Mouse (Mus musculus) thymus, adult 2 months (tissue): ENCODE data around the gene Wfdc17. TPM values are rescaled to one million over a fixed set of nuclear protein-coding genes. Genes with fewer than 3 reads are reported as not detected.

ENCODE experiments used
- DNase-seq: peaks from one replicate; pipeline ENCODE4 v3.0.0; 2021
- H3K27ac ChIP-seq: fragments of 200-500 bp; 2 replicates; pipeline ENCODE4 v1.5.1; 2012; ENCODE audit warnings: low read length, control low read depth; ENCODE audit not compliant: control insufficient read depth, insufficient read depth
- H3K27me3 ChIP-seq: fragments of 200-500 bp; 2 replicates; pipeline ENCODE4 v1.6.1; 2012; ENCODE audit warnings: mild to moderate bottlenecking, low read length, moderate library complexity, mixed read lengths; ENCODE audit not compliant: control insufficient read depth, insufficient read depth
- H3K36me3 ChIP-seq: fragments of 200-500 bp; 2 replicates; pipeline ENCODE4 v1.6.1; 2012; ENCODE audit warnings: mild to moderate bottlenecking, low read length, moderate library complexity; ENCODE audit not compliant: control insufficient read depth, insufficient read depth
- H3K4me1 ChIP-seq: fragments of 200-500 bp; replicated peaks from 2 replicates; pipeline ENCODE4 v1.6.1; 2012; ENCODE audit warnings: low read length; ENCODE audit not compliant: control insufficient read depth, insufficient read depth
- H3K4me3 ChIP-seq: fragments of 200-500 bp; 2 replicates; pipeline ENCODE4 v1.5.1; 2012; ENCODE audit warnings: mild to moderate bottlenecking, low read length, control low read depth, moderate library complexity; ENCODE audit not compliant: control insufficient read depth, insufficient read depth
- CTCF ChIP-seq: fragments of 200-500 bp; IDR thresholded peaks from 2 replicates; pipeline ENCODE4 v1.5.1; 2012; ENCODE audit warnings: mild to moderate bottlenecking, control low read depth, low read length, moderate library complexity, borderline replicate concordance; ENCODE audit not compliant: control insufficient read depth, poor library complexity, insufficient read depth; ENCODE audit errors: extremely low read depth
- POLR2A ChIP-seq: fragments of 200-500 bp; IDR thresholded peaks from 2 replicates; pipeline ENCODE4 v1.6.1; 2012; ENCODE audit warnings: mild to moderate bottlenecking, low read length, control low read depth, moderate library complexity; ENCODE audit not compliant: control insufficient read depth, poor library complexity, insufficient read depth; ENCODE audit errors: extremely low read depth
- WGBS: fragments of 180-500 bp; shearing (Covaris S2); methylation state at CpG from one replicate; pipeline ENCODE4 v1.1.7; 2018; 5-methylcytosine and 5-hydroxymethylcytosine counted together
- polyA plus RNA-seq: library from polyadenylated mRNA; depleted of rRNA; stranded (reverse); fragments of >200 nt; gene quantifications from 2 replicates; pipeline ENCODE4 v1.2.3, GENCODE M21; 2012

The Wfdc17 gene
- polyA plus RNA-seq, 1 experiment: 44.4 TPM

DNA sequence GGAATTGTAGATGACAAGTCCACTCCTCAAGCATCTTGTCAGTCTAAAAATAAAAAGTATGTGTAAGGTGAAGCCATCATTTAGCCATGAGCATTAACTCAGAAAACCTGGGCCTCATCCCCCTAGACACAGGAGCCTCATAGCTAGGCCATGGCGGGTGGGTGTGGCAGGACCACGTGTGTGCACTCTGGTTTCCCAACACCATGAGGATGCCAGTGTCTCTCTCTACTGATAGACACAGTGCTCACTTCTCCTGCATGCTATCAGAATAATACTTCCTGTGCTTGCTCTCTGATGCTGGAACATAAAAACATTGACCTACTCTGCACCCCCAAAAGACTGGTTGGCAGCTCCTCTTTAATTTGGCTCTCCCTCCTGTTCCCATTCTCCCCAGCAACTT lies 32.1 kb downstream of the Wfdc17 start:
- no peak for TF ChIP-seq POLR2A
- TF ChIP-seq CTCF: no peak
- DNase-seq: no peak
- Histone ChIP-seq H3K36me3 (no peaks in the 10 kb centered on the region), H3K4me1 (no peaks in the 10 kb centered on the region), H3K4me3 (no peak overlapping the region), H3K27ac (no peak overlapping the region), H3K27me3 (no peaks in the 10 kb centered on the region)
- WGBS: 66% methylated on average over 2 of the region's 2 CpGs

DNA sequence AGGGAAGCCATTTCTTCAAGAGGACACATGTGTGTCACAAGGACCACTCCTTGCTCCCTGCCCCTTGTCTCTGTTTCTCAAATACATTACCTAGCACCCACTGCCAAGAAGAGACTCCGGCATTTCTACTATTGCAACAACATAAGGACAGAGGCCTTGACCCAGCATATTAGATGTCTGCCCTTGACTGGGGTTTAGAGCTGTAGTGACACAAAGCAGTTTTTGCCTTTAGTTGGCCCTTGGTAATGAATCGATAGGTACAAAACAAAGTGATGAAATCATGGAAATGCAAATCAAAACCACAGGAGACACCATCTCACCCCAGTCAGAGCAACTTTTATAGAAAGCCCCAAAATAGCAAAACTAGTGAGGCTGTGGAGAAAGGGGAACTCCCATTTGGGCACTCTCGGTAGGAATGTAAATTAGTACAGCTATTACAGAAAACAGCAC lies 33.3 kb downstream of the Wfdc17 start:
- Histone ChIP-seq H3K36me3 (no peaks in the 10 kb centered on the region), H3K27me3 (no peaks in the 10 kb centered on the region), H3K4me1 (no peaks in the 10 kb centered on the region), H3K4me3 (no peak overlapping the region), H3K27ac (no peak overlapping the region)
- TF ChIP-seq POLR2A (no peak), CTCF (no peak)
- WGBS: 30% methylated on average over 3 of the region's 3 CpGs
- DNase-seq: no peak

DNA sequence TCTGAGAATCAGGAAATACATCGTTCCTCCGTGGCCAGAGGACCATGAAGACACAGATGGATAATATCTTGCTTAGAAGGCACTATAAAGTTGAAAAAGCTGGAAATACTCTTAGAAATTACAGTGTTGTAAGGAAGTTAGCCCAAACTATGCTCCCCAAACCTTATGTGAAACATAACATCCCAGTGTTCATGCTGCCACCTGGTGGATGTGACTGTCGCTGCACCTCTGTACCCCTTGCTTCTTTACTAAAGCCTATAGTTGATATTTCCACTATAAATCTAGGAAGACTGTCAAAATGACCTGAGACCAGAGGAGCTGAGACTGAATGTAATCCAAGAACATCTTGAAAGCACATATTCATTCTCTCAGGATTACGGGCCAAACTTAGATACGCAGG lies 35.5 kb downstream of the Wfdc17 start:
- no peak overlapping the region for H3K4me3 ChIP-seq
- H3K27ac ChIP-seq: no peak overlapping the region
- peak; percentile 75 for DNase-seq
- TF ChIP-seq POLR2A (no peak), CTCF (no peak)
- WGBS: 31% methylated on average over 5 of the region's 5 CpGs
- no peaks in the 10 kb centered on the region for H3K27me3 ChIP-seq
- no peaks in the 10 kb centered on the region for H3K4me1 ChIP-seq
- no peaks in the 10 kb centered on the region for H3K36me3 ChIP-seq

DNA sequence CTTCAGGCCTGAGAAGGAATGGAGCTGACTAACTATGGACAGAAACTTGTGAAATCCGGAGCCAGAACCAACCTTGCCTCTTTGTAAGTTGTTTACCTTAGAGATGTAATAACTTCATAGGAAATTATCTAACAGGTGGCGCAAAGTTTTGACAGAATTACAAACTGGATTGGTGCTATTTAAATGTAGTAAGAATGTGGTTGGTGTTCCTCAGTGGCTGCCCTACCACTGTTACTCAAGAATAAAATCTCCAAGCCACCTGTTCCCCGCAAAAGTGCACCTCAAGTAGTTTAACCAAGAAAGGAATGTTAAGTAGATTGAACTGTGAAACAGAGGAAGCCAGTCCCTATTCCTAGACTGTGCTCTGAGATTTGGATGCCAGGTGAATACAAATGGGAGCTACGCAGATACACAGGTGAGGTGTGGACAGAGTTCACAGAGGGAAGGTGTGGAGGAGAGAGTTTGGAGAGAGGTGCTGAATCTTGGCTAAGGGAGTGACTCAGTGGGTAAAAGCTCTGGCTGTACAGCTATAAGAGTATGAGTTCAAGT lies 36.7 kb downstream of the Wfdc17 start:
- no peak for DNase-seq
- no peak overlapping the region for H3K27ac ChIP-seq
- no peaks in the 10 kb centered on the region for H3K4me1 ChIP-seq
- no peak overlapping the region for H3K4me3 ChIP-seq
- TF ChIP-seq CTCF (no peak), POLR2A (no peak)
- H3K36me3 ChIP-seq: no peaks in the 10 kb centered on the region
- WGBS: 93% methylated on average over 4 of the region's 4 CpGs
- H3K27me3 ChIP-seq: no peaks in the 10 kb centered on the region

DNA sequence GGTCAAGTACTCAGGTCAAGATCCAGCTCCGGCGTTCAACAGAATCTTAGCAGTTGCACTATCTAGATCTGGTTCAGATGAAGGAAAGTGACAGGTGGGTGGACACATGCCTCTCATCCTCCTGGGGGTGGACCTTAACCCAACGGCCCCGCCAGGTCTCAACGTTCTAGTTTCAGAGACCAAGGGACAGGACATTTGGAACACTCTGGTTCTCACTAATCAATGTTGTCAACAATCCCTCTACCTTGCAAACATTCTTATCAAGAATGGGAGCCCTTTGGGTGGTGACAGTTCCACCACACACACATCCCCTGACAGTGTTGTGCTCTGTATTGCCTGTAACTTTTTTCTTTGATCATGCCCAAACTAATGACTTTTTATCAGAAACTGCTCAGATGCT lies 38.0 kb downstream of the Wfdc17 start:
- Histone ChIP-seq H3K4me1 (no peaks in the 10 kb centered on the region), H3K27me3 (no peaks in the 10 kb centered on the region), H3K27ac (no peak overlapping the region), H3K36me3 (no peaks in the 10 kb centered on the region), H3K4me3 (no peak overlapping the region)
- no peak for DNase-seq
- WGBS: 93% methylated on average over 5 of the region's 5 CpGs
- TF ChIP-seq CTCF: no peak
- TF ChIP-seq POLR2A: no peak

DNA sequence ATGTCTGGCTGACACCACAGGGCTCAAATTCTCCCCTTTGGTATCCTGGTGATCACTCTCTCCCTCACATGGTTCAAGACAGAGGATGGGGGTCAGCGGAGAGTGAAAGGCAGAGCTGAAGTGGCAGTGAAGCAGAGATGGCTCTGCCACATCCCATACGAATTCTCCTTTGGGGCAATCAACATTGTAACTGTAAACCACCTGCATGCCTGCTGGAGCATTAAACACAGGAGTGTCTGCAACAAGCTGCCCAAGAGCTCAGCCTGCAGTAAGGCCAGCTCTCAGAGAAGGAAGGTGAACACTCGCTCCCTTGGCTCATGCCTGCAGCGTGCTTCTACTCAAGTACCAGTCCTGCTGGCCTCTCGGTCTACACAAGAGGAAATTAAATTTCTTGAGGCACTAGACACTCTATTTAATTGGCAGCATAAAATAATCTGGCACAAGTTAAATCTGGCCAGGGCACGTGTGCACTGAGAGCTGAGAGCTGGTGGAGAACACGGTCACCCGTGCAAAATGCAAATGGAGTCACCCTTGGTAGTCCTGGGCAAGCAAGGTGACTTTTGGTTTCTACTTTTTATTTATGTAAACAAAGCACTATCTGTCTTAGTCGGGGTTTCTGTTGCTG lies 39.1 kb downstream of the Wfdc17 start:
- DNase-seq: no peak
- H3K36me3 ChIP-seq: no peaks in the 10 kb centered on the region
- H3K27ac ChIP-seq: no peak overlapping the region
- H3K4me3 ChIP-seq: no peak overlapping the region
- H3K4me1 ChIP-seq: no peaks in the 10 kb centered on the region
- 89% methylated on average over 9 of the region's 9 CpGs for WGBS
- no peaks in the 10 kb centered on the region for H3K27me3 ChIP-seq
- no peak for TF ChIP-seq POLR2A
- TF ChIP-seq CTCF: no peak
